Mouse (Mus musculus) T-helper 2 cell (primary cell): ENCODE measurements around the gene Nell2.

Experiments
- in situ Hi-C: fragments of 300-600 bp; cut with MboI, MseI; formaldehyde crosslinking; loops from one replicate; pipeline ENCODE4 v1.15.1; 2025; ENCODE audit warnings: high pct_unique_total_duplicates

Gene Nell2

GRCm38 (mm10) chr15:95107246-95107809 lies 421.0 kb downstream of the Nell2 start:
- in situ Hi-C loops = no loop called here

GRCm38 (mm10) chr15:95101522-95101921 lies 426.8 kb downstream of the Nell2 start:
- in situ Hi-C loops = no loop called here

GRCm38 (mm10) chr15:95100133-95100532 lies 428.2 kb downstream of the Nell2 start:
- in situ Hi-C loops = no loop called here

- in situ Hi-C loops = no loop called here
Observed at GRCm38 (mm10) chr15:95085962-95086361, 442.4 kb downstream of the Nell2 start.

- in situ Hi-C loops = no loop called here
Observed at GRCm38 (mm10) chr15:95081654-95082053, 446.7 kb downstream of the Nell2 start.

GRCm38 (mm10) chr15:95075356-95075755 lies 453.0 kb downstream of the Nell2 start:
- in situ Hi-C loops = loop anchor here (10.0 kb wide), 1 partner anchor 861 kb away; no protein-coding TSS in a partner anchor

- in situ Hi-C loops = loop anchor here (10.0 kb wide), 1 partner anchor 856 kb away; no protein-coding TSS in a partner anchor
Observed at GRCm38 (mm10) chr15:95070881-95071280, 457.5 kb downstream of the Nell2 start.

- in situ Hi-C loops = no loop called here
Observed at GRCm38 (mm10) chr15:95068799-95069198, 459.6 kb downstream of the Nell2 start.

- in situ Hi-C loops = no loop called here
Observed at GRCm38 (mm10) chr15:95068023-95068422, 460.3 kb downstream of the Nell2 start.

GRCm38 (mm10) chr15:95055081-95055650 lies 473.2 kb downstream of the Nell2 start:
- in situ Hi-C loops = no loop called here

GRCm38 (mm10) chr15:95049171-95049729 lies 479.1 kb downstream of the Nell2 start:
- in situ Hi-C loops = no loop called here

GRCm38 (mm10) chr15:95047486-95047885 lies 480.9 kb downstream of the Nell2 start:
- in situ Hi-C loops = no loop called here

GRCm38 (mm10) chr15:95044011-95044410 lies 484.3 kb downstream of the Nell2 start:
- in situ Hi-C loops = no loop called here

- in situ Hi-C loops = no loop called here
Observed at GRCm38 (mm10) chr15:95042437-95042836, 485.9 kb downstream of the Nell2 start.

- in situ Hi-C loops = loop anchor here (10.0 kb wide), 1 partner anchor 285 kb away; no protein-coding TSS in a partner anchor
Observed at GRCm38 (mm10) chr15:95029487-95029875, 498.9 kb downstream of the Nell2 start.

GRCm38 (mm10) chr15:95028862-95029486 lies 499.4 kb downstream of the Nell2 start:
- in situ Hi-C loops = loop anchor here (10.0 kb wide), 1 partner anchor 286 kb away; no protein-coding TSS in a partner anchor
